In the genomic region with DNA sequence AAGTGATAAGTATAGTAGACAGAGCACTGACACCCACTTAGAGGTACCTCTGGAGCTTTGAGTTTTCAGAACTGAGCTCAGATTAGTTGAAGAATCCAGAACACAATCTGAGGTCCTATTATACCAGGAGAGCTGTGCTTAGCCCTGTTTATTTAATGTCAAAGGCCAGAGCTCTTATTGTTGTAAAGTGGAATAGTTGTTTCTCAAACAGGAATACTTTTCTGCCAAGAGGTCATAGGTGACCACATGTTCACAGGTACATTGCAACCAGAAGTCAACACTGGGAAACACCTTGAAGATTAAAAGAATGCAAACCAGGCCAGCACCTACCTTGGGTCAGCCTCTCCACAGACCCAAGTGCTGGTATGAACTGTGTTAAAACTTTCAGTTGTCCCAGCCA, we compare ENCODE assay signal across 23 mouse cellular contexts.
DNase-seq lines count a peak whose midpoint lies in the region; ATAC-seq and TF ChIP-seq lines count a peak whose summit lies in the region.
"Had no signal": no experiment of that assay in that cellular context is flagged by ENCODE, and none has a peak within 500 bp of the region (broad histone marks: within the 10 kb centered on the region; RNA-seq: fewer than 3 reads in every experiment).

No protein-coding gene starts in this region.

- no peaks in the 10 kb centered on the region for H3K36me3 ChIP-seq in lung, postnatal 0 days (ENCODE audit: insufficient read depth, low read length)
- H3K36me3 ChIP-seq: G1E had no signal

- no peaks in the 10 kb centered on the region for H3K9me3 ChIP-seq in lung, postnatal 0 days (ENCODE audit: low read length)
- H3K9me3 ChIP-seq: G1E had no signal

- ATAC-seq in lung, postnatal 0 days: peak; percentile 87
- ATAC-seq: activated CD4-positive, CD25-positive, alpha-beta regulatory T cell, adult 4 months; CD4-positive, CD25-positive, alpha-beta regulatory T cell, adult 4 months; Patski had no signal

- no peak overlapping the region for H3K9ac ChIP-seq in lung, postnatal 0 days (replicated peaks; ENCODE audit: low read depth)

- no peaks in the 10 kb centered on the region for H3K27me3 ChIP-seq in lung, postnatal 0 days (replicated peaks; ENCODE audit: insufficient read depth, low read length)
- H3K27me3 ChIP-seq: CH12.LX, Patski had no signal

- no peak for TF ChIP-seq POLR2A in lung, adult 2 months (IDR thresholded peaks at IDR 0.05; ENCODE audit: borderline replicate concordance, extremely low read depth, low read depth, low read length)

- H3K4me1 ChIP-seq in lung, postnatal 0 days (ENCODE audit: insufficient read depth, low read depth, low read length): no peaks in the 10 kb centered on the region
- H3K4me1 ChIP-seq in lung, adult 2 months (ENCODE audit: control insufficient read depth, insufficient read depth, low read length): peaks cover 2% of the 10 kb centered on the region; the same call in 1 of the 2 replicates
- H3K4me1 ChIP-seq in brown adipose tissue, adult 24 weeks (ENCODE audit: control insufficient read depth, insufficient read depth, insufficient read length, low read length): peaks cover 5% of the 10 kb centered on the region

- DNase-seq in lung, postnatal 0 days (ENCODE audit: low spot score): peak; percentile 63
- DNase-seq in lung, adult 2 months: no peak
- peak; percentile 36 for DNase-seq in lung, postnatal 25 days (ENCODE audit: low spot score)
- DNase-seq in lung, postnatal 4 days: no peak
- peak; percentile 30 for DNase-seq in lung, postnatal 36 days
- no peak for DNase-seq in lung, postnatal 10 days
- DNase-seq in spleen, adult 18-20 months: no peak
- DNase-seq: adrenal gland, adult 2 months; adrenal gland, adult 8-10 months; adrenal gland, postnatal 10 days; adrenal gland, postnatal 14 days; adrenal gland, postnatal 25 days; adrenal gland, postnatal 36 days; B cell, adult 2 months; cerebellum, adult 11 months; cerebellum, adult 11-12 months; cerebellum, adult 18-20 months had no signal

- no peak overlapping the region for H3K4me3 ChIP-seq in lung, postnatal 0 days (ENCODE audit: low read depth, low read length)
- H3K4me3 ChIP-seq in lung, adult 2 months (replicated peaks; ENCODE audit: extremely low read depth, low read depth, low read length): no peak overlapping the region
- H3K4me3 ChIP-seq in brown adipose tissue, adult 24 weeks (ENCODE audit: insufficient read depth, low read depth, low read length): no peak overlapping the region

- no peak overlapping the region for H3K4me2 ChIP-seq in lung, postnatal 0 days (replicated peaks; ENCODE audit: low read depth, low read length)

- TF ChIP-seq EP300 in lung, postnatal 0 days (IDR thresholded peaks at IDR 0.05): peak; percentile 52

- no peak overlapping the region for H3K27ac ChIP-seq in lung, postnatal 0 days (ENCODE audit: low read length)
- peak overlapping the region; percentile 31; the same call in 1 of the 2 replicates for H3K27ac ChIP-seq in brown adipose tissue, adult 24 weeks (replicated peaks; ENCODE audit: low read depth, low read length)

- no peak for TF ChIP-seq CTCF in lung, postnatal 0 days (IDR thresholded peaks at IDR 0.05)
- TF ChIP-seq CTCF in lung, adult 2 months (IDR thresholded peaks at IDR 0.05; ENCODE audit: insufficient read depth, low read length): no peak

Comparison
In these comparisons a context has a peak if more than half of its experiments do, and no peak if none do; other contexts are left out.
1. DNase-seq: peak in lung, postnatal 0 days (single experiment), lung, postnatal 25 days (single experiment) and lung, postnatal 36 days (single experiment); none in lung, adult 2 months (single experiment), lung, postnatal 4 days (0 of 2), lung, postnatal 10 days (single experiment) and spleen, adult 18-20 months (0 of 2).